Mouse (Mus musculus) mature B cell (primary cell): ENCODE data around the gene Fbp1.
"Not testable (repeated sequence)": the region's sequence is repeated elsewhere in the genome, so short reads cannot be mapped to it uniquely, and the experiment has no call there.

Experiments
- in situ Hi-C: fragments of 300-500 bp; cut with MboI; formaldehyde crosslinking; loops from 2 replicates; pipeline ENCODE4 v1.14.3; 2019

Gene Fbp1

DNA sequence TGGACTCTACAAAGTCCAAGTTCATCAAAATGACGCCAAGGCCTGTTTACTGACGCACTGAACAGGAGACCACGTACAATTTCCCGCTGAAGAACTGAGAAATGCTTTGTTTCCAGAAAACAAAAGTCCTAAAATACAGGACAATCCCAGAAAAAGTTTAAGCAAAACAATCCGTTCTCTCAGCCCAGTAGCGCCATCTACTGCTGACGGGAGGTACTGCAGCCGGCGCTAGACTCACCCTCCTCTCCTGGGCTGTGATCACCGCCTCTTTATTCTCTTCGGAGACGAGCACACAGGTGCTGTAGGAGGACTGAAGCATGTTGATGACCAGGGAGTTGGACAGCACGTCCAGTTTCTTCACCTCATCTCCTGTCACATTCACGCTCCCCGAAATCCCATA, 33.4 kb downstream of the Fbp1 start:
- in situ Hi-C loops, result no loop called here

DNA sequence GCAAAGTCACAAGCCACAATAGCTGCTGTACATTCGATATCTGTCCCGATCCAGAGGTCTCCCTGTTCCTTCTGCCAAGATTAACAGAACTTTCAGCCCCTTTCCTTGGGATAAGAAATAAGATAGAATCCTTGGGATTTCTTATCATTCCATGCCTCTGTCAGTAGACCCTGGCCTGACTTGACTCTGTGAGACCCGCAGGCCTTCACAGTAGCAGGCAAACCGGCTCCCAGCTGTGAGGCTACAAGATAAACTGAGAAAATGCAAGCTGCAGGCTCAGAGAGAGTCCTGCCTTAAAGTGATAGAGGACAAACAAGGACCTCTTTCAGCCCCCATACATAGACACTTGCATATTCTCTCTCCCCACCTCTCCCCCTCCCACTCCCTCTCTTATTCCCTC, 54.7 kb downstream of the Fbp1 start:
- in situ Hi-C loops, result loop anchor here (25.0 kb wide), 1 partner anchor 196 kb away; no protein-coding TSS in a partner anchor

DNA sequence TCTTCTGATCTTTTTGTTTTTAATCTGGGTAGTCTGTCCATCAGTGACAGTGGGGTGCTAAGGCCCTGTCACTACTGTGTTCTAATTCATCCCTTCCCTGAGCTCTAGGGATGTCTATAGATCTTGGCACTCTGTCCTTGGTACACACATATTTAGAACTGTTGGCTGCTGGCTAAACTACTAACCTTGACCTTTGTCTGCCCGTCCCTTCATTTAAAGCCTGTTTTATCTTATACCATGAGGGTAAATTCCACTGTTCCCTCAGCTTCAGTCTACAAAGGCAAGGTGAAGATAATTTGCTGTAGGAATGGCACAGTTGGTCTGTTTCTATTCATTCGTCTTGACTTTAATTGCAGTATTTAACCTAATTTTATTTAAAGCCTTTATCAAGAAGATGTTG, 55.8 kb downstream of the Fbp1 start:
- in situ Hi-C loops, result loop anchor here (25.0 kb wide), 1 partner anchor 195 kb away; no protein-coding TSS in a partner anchor

DNA sequence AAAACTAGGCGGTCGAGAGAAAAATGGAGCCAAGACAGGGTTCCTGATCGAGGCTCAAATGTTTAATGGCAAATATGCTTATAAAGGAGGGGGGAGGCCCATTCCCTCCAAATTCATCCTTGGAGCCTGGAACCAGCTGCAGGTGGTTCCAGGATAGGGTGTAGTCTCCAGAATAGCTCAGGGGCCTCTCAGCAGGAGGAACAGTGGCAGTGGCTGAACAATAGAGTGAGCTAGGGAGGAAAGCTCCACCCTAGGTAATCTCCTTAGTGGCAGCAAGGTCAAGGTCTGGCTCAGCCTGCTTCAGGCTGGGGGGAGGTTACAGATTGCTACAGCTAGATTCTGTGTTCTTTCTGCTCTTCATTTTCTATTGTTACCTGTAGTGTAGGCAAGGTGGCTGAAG, 72.4 kb downstream of the Fbp1 start:
- in situ Hi-C loops, result not testable (repeated sequence)
